Comparison of ENCODE assay signal across 8 mouse cellular contexts in the genomic region with DNA sequence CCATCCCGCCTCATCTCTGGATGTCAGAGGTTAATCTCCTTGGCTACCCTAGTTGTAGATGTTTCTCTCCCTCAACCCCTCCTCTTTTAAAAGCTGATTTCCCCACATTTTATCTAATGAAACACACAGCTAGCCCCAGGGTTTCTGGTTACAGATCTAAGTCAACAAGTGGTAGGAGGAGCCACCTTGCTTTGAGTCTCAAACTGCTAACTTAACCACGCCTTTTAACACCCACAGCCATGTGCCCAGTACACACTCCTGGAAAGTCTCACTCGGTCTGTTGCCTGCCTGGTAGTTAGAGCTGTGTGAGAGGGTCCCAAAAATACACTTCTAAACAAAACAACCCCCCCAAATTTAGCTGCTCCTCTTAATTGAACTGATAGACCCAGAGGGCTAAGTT.
DNase-seq lines count a peak whose midpoint lies in the region; ATAC-seq lines count a peak whose summit lies in the region.

No protein-coding gene starts in this region.

- peaks cover 34% of the 10 kb centered on the region for H3K4me1 ChIP-seq in heart, embryonic 12.5 days (replicated peaks)
- H3K4me1 ChIP-seq in hindbrain, embryonic 16.5 days (ENCODE audit: control insufficient read depth, insufficient read depth, low read depth, low read length) = peaks cover 33% of the 10 kb centered on the region

- H3K36me3 ChIP-seq in heart, embryonic 12.5 days = no peaks in the 10 kb centered on the region
- no peaks in the 10 kb centered on the region for H3K36me3 ChIP-seq in hindbrain, embryonic 16.5 days (ENCODE audit: control insufficient read depth, insufficient read depth, low read length)

- H3K4me2 ChIP-seq in heart, embryonic 12.5 days = peak overlapping the region; percentile 67
- H3K4me2 ChIP-seq in hindbrain, embryonic 16.5 days (ENCODE audit: low read length) = peak overlapping the region; percentile 29

- no peak overlapping the region for H3K9ac ChIP-seq in heart, embryonic 12.5 days
- no peak overlapping the region for H3K9ac ChIP-seq in hindbrain, embryonic 16.5 days (ENCODE audit: low read depth, low read length)

- H3K4me3 ChIP-seq in heart, embryonic 12.5 days = peak overlapping the region; percentile 31
- H3K4me3 ChIP-seq in hindbrain, embryonic 16.5 days (ENCODE audit: low read length) = no peak overlapping the region

- 13% methylated on average over 3 of the region's 3 CpGs for WGBS in heart, embryonic 12.5 days
- WGBS in hindbrain, embryonic 16.5 days = 16% methylated on average over 3 of the region's 3 CpGs

- DNase-seq in heart, adult 8-10 months (ENCODE audit: low spot score) = no peak
- peak; percentile 51 for DNase-seq in MEL-GATA-1-ER (ENCODE audit: extremely low read depth, low read depth)
- DNase-seq in right cerebral cortex, postnatal 25 days = no peak
- DNase-seq in urinary bladder, postnatal 14 days (ENCODE audit: low spot score) = no peak

- peak; percentile 51; the same call in 1 of the 2 replicates for ATAC-seq in heart, embryonic 12.5 days (ENCODE audit: insufficient number of reproducible peaks, low FRiP score)
- no peak for ATAC-seq in hindbrain, embryonic 16.5 days
- ATAC-seq in megakaryocyte, adult 5-6 weeks (ENCODE audit: poor library complexity, severe bottlenecking) = 0 out of 2 replicates have a peak, but pooled peaks have one; percentile 19
- ATAC-seq in inflammation-experienced regulatory T-cells, adult 6 months = no peak

- H3K27me3 ChIP-seq in heart, embryonic 12.5 days (replicated peaks) = no peaks in the 10 kb centered on the region
- H3K27me3 ChIP-seq in hindbrain, embryonic 16.5 days (replicated peaks; ENCODE audit: control insufficient read depth, insufficient read depth, low read length) = no peaks in the 10 kb centered on the region

- H3K9me3 ChIP-seq in heart, embryonic 12.5 days (replicated peaks) = no peaks in the 10 kb centered on the region
- H3K9me3 ChIP-seq in hindbrain, embryonic 16.5 days (ENCODE audit: control insufficient read depth, low read length) = no peaks in the 10 kb centered on the region

- no peak overlapping the region for H3K27ac ChIP-seq in heart, embryonic 12.5 days (ENCODE audit: poor library complexity, severe bottlenecking)
- no peak overlapping the region for H3K27ac ChIP-seq in hindbrain, embryonic 16.5 days (ENCODE audit: low read depth, low read length)

Comparison
In these comparisons a context has a peak if more than half of its experiments do, and no peak if none do; other contexts are left out.
1. ATAC-seq: peak in heart, embryonic 12.5 days (single experiment) and megakaryocyte, adult 5-6 weeks (single experiment); none in hindbrain, embryonic 16.5 days (single experiment) and inflammation-experienced regulatory T-cells, adult 6 months (single experiment).